Comparison of ENCODE assay signal across 25 mouse cellular contexts in genomic region chr15:5121535-5122313, GRCm38 (mm10). TPM values are rescaled to one million over a fixed set of nuclear protein-coding genes. Genes with fewer than 3 reads are reported as not detected.
DNase-seq lines count a peak whose midpoint lies in the region; ATAC-seq lines count a peak whose summit lies in the region.
"Had no signal": no experiment of that assay in that cellular context is flagged by ENCODE, and none has a peak within 500 bp of the region (broad histone marks: within the 10 kb centered on the region; RNA-seq: fewer than 3 reads in every experiment).

No protein-coding gene starts in this region.

- intact Hi-C loops in heart, postnatal 14 days (cut with DNase I): no loop called here

- no peak overlapping the region for H3K9ac ChIP-seq in midbrain, embryonic 11.5 days (ENCODE audit: low read length)
- H3K9ac ChIP-seq in midbrain, embryonic 16.5 days (ENCODE audit: low read depth, low read length): no peak overlapping the region
- H3K9ac ChIP-seq in liver, embryonic 13.5 days: no peak overlapping the region
- H3K9ac ChIP-seq: heart, embryonic 13.5 days; hindbrain, embryonic 15.5 days; neural tube, embryonic 12.5 days had no signal

- H3K36me3 ChIP-seq in midbrain, embryonic 11.5 days (ENCODE audit: control insufficient read depth, insufficient read depth, low read length): peaks cover 32% of the 10 kb centered on the region
- peaks cover 34% of the 10 kb centered on the region for H3K36me3 ChIP-seq in midbrain, embryonic 16.5 days (ENCODE audit: control insufficient read depth, insufficient read depth, low read length)
- H3K36me3 ChIP-seq in liver, embryonic 13.5 days: peaks cover 77% of the 10 kb centered on the region

- peak; percentile 71 for DNase-seq in heart, adult 11 months
- DNase-seq in heart, postnatal 14 days: no peak
- DNase-seq in midbrain, embryonic 11.5 days (ENCODE audit: low spot score, missing footprints): no peak
- DNase-seq in liver, embryonic 13.5 days: no peak
- no peak for DNase-seq in spleen, postnatal 14 days (ENCODE audit: low spot score in 2 of 2)
- no peak for DNase-seq in right cerebral cortex, postnatal 4 days
- DNase-seq: adrenal gland, postnatal 14 days; cerebellum, adult 18-20 months; cerebellum, postnatal 36 days; gastrocnemius, adult 2 months; heart, postnatal 36 days; kidney, adult 11 months; kidney, postnatal 25 days; lung, adult 18-20 months; thymus, postnatal 36 days had no signal

- peaks cover 9% of the 10 kb centered on the region for H3K4me1 ChIP-seq in midbrain, embryonic 11.5 days (ENCODE audit: control insufficient read depth, insufficient read depth, low read length)
- H3K4me1 ChIP-seq in midbrain, embryonic 16.5 days (ENCODE audit: control insufficient read depth, insufficient read depth, low read length): peaks cover 12% of the 10 kb centered on the region
- peaks cover 43% of the 10 kb centered on the region for H3K4me1 ChIP-seq in liver, embryonic 13.5 days (replicated peaks)

- H3K4me3 ChIP-seq in midbrain, embryonic 11.5 days (ENCODE audit: low read depth, low read length): no peak overlapping the region
- H3K4me3 ChIP-seq in midbrain, embryonic 16.5 days (ENCODE audit: low read depth, low read length): no peak overlapping the region
- no peak overlapping the region for H3K4me3 ChIP-seq in liver, embryonic 13.5 days (replicated peaks)
- H3K4me3 ChIP-seq: embryonic facial prominence, embryonic 10.5 days; gastrocnemius, adult 2 months; heart, embryonic 13.5 days; hindbrain, embryonic 15.5 days; limb, embryonic 10.5 days; megakaryocyte, embryonic 14.5 days; neural tube, embryonic 12.5 days had no signal

- WGBS in midbrain, embryonic 11.5 days: 86% methylated on average over 12 of the region's 12 CpGs
- WGBS in midbrain, embryonic 16.5 days: 92% methylated on average over 12 of the region's 12 CpGs
- WGBS in liver, embryonic 13.5 days (ENCODE audit: insufficient replicate concordance): 76% methylated on average over 12 of the region's 12 CpGs

- H3K27me3 ChIP-seq in midbrain, embryonic 11.5 days (ENCODE audit: control insufficient read depth, insufficient read depth, low read length): no peaks in the 10 kb centered on the region
- H3K27me3 ChIP-seq in midbrain, embryonic 16.5 days (ENCODE audit: control insufficient read depth, insufficient read depth, low read depth, low read length): no peaks in the 10 kb centered on the region
- H3K27me3 ChIP-seq in liver, embryonic 13.5 days: no peaks in the 10 kb centered on the region
- H3K27me3 ChIP-seq: heart, embryonic 13.5 days; hindbrain, embryonic 15.5 days; megakaryocyte, embryonic 14.5 days; neural tube, embryonic 12.5 days had no signal

- H3K9me3 ChIP-seq in midbrain, embryonic 11.5 days (ENCODE audit: control insufficient read depth, low read length): no peaks in the 10 kb centered on the region
- H3K9me3 ChIP-seq in midbrain, embryonic 16.5 days (replicated peaks; ENCODE audit: control insufficient read depth, low read length, poor library complexity, severe bottlenecking): no peaks in the 10 kb centered on the region
- no peaks in the 10 kb centered on the region for H3K9me3 ChIP-seq in liver, embryonic 13.5 days (replicated peaks)
- H3K9me3 ChIP-seq: embryonic facial prominence, embryonic 10.5 days; heart, embryonic 13.5 days; hindbrain, embryonic 15.5 days; limb, embryonic 10.5 days; neural tube, embryonic 12.5 days had no signal

- peak; percentile 13; the same call in 1 of the 2 replicates for ATAC-seq in midbrain, embryonic 11.5 days (ENCODE audit: low FRiP score)
- ATAC-seq in midbrain, embryonic 16.5 days: no peak
- ATAC-seq in liver, embryonic 13.5 days (ENCODE audit: low read depth): no peak
- ATAC-seq: activated CD4-positive, CD25-positive, alpha-beta regulatory T cell, adult 4 months had no signal

- no peak overlapping the region for H3K27ac ChIP-seq in midbrain, embryonic 11.5 days (ENCODE audit: low read depth, low read length)
- no peak overlapping the region for H3K27ac ChIP-seq in midbrain, embryonic 16.5 days (ENCODE audit: low read length)
- H3K27ac ChIP-seq in liver, embryonic 13.5 days: peak overlapping the region; percentile 21; the same call in 1 of the 2 replicates
- H3K27ac ChIP-seq: embryonic facial prominence, embryonic 10.5 days; gastrocnemius, adult 2 months; heart, embryonic 13.5 days; hindbrain, embryonic 15.5 days; limb, embryonic 10.5 days; neural tube, embryonic 12.5 days had no signal

- no peak overlapping the region for H3K4me2 ChIP-seq in midbrain, embryonic 11.5 days
- H3K4me2 ChIP-seq in midbrain, embryonic 16.5 days (ENCODE audit: low read length): no peak overlapping the region
- H3K4me2 ChIP-seq in liver, embryonic 13.5 days: no peak overlapping the region
- H3K4me2 ChIP-seq: heart, embryonic 13.5 days; hindbrain, embryonic 15.5 days; neural tube, embryonic 12.5 days had no signal

RNA-seq across cellular contexts. Expression of gene Rpl37, which starts 5.3 kb away (rescaled TPM):
- total RNA-seq in heart, postnatal 14 days (2021): 100 to 1,000 TPM; 183 to 196 TPM
- 475 and 516 TPM in 2 replicates for polyA plus RNA-seq in midbrain, embryonic 11.5 days (2014; fragmentation: Nextera tagmentation; extraction: Ambion mirVana)
- 257 and 300 TPM in 2 replicates for polyA plus RNA-seq in midbrain, embryonic 16.5 days (2015; fragmentation: Nextera tagmentation; extraction: Ambion mirVana)
- polyA plus RNA-seq in liver, embryonic 13.5 days (2015; fragmentation: Nextera tagmentation; extraction: Ambion mirVana): 482 and 499 TPM in 2 replicates

RNA-seq across cellular contexts. Expression of gene Card6, which starts 13.4 kb away (rescaled TPM):
- 1 to 10 TPM; 5.5 to 5.9 TPM for total RNA-seq in heart, postnatal 14 days (2021)
- 0.63 and 1.5 TPM in 2 replicates for polyA plus RNA-seq in midbrain, embryonic 11.5 days (2014; fragmentation: Nextera tagmentation; extraction: Ambion mirVana)
- polyA plus RNA-seq in midbrain, embryonic 16.5 days (2015; fragmentation: Nextera tagmentation; extraction: Ambion mirVana): 0.50 and 0.65 TPM in 2 replicates
- polyA plus RNA-seq in liver, embryonic 13.5 days (2015; fragmentation: Nextera tagmentation; extraction: Ambion mirVana): 0.41 and 0.98 TPM in 2 replicates

RNA-seq across cellular contexts. Expression of gene Prkaa1, which starts 21.9 kb away (rescaled TPM):
- 10 to 100 TPM; 14.0 to 15.7 TPM for total RNA-seq in heart, postnatal 14 days (2021)
- 20.0 and 20.3 TPM in 2 replicates for polyA plus RNA-seq in midbrain, embryonic 11.5 days (2014; fragmentation: Nextera tagmentation; extraction: Ambion mirVana)
- polyA plus RNA-seq in midbrain, embryonic 16.5 days (2015; fragmentation: Nextera tagmentation; extraction: Ambion mirVana): 12.9 and 15.0 TPM in 2 replicates
- 13.9 and 20.1 TPM in 2 replicates for polyA plus RNA-seq in liver, embryonic 13.5 days (2015; fragmentation: Nextera tagmentation; extraction: Ambion mirVana)

RNA-seq across cellular contexts. Expression of gene C7, which starts 58.2 kb away (rescaled TPM):
- total RNA-seq in heart, postnatal 14 days (2021): 1 to 10 TPM in 1 of 2 experiments, under 1 TPM in 1; 0.61 to 1.3 TPM
- 0.08 and 0.11 TPM in 2 replicates for polyA plus RNA-seq in midbrain, embryonic 11.5 days (2014; fragmentation: Nextera tagmentation; extraction: Ambion mirVana)
- polyA plus RNA-seq in midbrain, embryonic 16.5 days (2015; fragmentation: Nextera tagmentation; extraction: Ambion mirVana): 0.18 TPM in 1 of 2 replicates, not detected in the other
- not detected in 2 replicates for polyA plus RNA-seq in liver, embryonic 13.5 days (2015; fragmentation: Nextera tagmentation; extraction: Ambion mirVana)
- total RNA-seq: granulocyte monocyte progenitor cell, adult 5-6 weeks had no signal
- polyA plus RNA-seq: activated CD4-positive, CD25-positive, alpha-beta regulatory T cell, adult 4 months; forebrain, embryonic 11.5 days had no signal
